11 mouse cellular contexts compared by ENCODE assay signal in the genomic region with DNA sequence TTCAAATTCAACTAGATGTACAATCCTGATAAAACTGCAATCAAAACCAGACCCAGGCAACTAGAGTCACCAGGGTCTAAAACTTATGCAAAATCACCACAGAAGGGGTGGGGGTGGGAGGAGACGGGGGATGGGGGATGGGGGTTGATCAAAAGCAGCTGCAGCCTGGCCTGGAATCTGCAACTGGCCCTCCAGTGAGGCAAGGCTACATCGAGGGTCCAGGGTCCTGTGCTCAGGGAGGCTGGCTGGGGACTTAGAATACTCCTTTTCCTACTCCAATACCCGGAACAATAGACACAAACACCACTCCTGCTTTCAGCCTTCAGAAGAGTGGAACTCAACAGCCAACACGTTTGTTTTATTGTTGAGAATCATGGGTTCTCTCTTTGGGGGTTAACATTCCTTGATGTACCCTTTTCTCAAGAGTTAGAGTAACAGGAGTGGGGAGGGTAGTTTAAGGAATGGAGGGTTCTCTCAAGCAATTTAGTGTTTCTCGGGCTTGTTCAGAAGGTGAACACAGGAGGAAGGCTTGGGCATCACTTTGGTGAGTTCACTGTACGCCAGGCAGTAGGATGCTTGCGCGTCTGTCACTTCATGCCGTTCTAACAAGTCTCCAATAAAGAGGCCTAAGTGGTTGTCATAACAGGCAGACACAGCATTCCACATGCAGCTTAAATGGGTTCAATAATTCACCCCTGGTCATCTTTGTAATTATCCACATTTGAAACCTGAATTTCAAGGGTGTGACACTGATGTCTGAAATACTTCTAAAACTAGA. TPM values are rescaled to one million over a fixed set of nuclear protein-coding genes. Genes with fewer than 3 reads are reported as not detected.
DNase-seq lines count a peak whose midpoint lies in the region; ATAC-seq lines count a peak whose summit lies in the region.
"Had no signal": no experiment of that assay in that cellular context is flagged by ENCODE, and none has a peak within 500 bp of the region (broad histone marks: within the 10 kb centered on the region; RNA-seq: fewer than 3 reads in every experiment).

No protein-coding gene starts in this region.

- peaks cover 30% of the 10 kb centered on the region for H3K4me1 ChIP-seq in kidney, embryonic 14.5 days (ENCODE audit: control insufficient read depth, insufficient read depth, low read length)
- H3K4me1 ChIP-seq in embryonic facial prominence, embryonic 10.5 days, result peaks cover 47% of the 10 kb centered on the region
- H3K4me1 ChIP-seq in neural tube, embryonic 12.5 days, result peaks cover 26% of the 10 kb centered on the region

- peak; percentile 71; the same call in 1 of the 2 replicates for ATAC-seq in kidney, embryonic 14.5 days (ENCODE audit: low FRiP score, low TSS enrichment)
- ATAC-seq in neural tube, embryonic 12.5 days (ENCODE audit: low FRiP score, low read depth), result no peak

- H3K27me3 ChIP-seq in kidney, embryonic 14.5 days (ENCODE audit: control insufficient read depth, insufficient read depth, low read length), result no peaks in the 10 kb centered on the region
- H3K27me3 ChIP-seq in embryonic facial prominence, embryonic 10.5 days (replicated peaks; ENCODE audit: low read depth, poor library complexity, severe bottlenecking), result no peaks in the 10 kb centered on the region
- no peaks in the 10 kb centered on the region for H3K27me3 ChIP-seq in neural tube, embryonic 12.5 days (replicated peaks)
- H3K27me3 ChIP-seq: kidney, embryonic 15.5 days had no signal

- H3K9me3 ChIP-seq in kidney, embryonic 14.5 days (ENCODE audit: control insufficient read depth, low read length), result peaks cover 6% of the 10 kb centered on the region; the same call in 1 of the 2 replicates
- H3K9me3 ChIP-seq in embryonic facial prominence, embryonic 10.5 days, result peaks cover 6% of the 10 kb centered on the region; the same call in 1 of the 2 replicates
- H3K9me3 ChIP-seq in neural tube, embryonic 12.5 days, result no peaks in the 10 kb centered on the region

- H3K27ac ChIP-seq in kidney, embryonic 14.5 days (ENCODE audit: low read depth, low read length), result no peak overlapping the region
- peak overlapping the region; percentile 83 for H3K27ac ChIP-seq in embryonic facial prominence, embryonic 10.5 days (replicated peaks)
- no peak overlapping the region for H3K27ac ChIP-seq in neural tube, embryonic 12.5 days
- H3K27ac ChIP-seq: kidney, embryonic 15.5 days had no signal

- no peak overlapping the region for H3K4me3 ChIP-seq in kidney, embryonic 14.5 days (ENCODE audit: low read length)
- H3K4me3 ChIP-seq in embryonic facial prominence, embryonic 10.5 days, result peak overlapping the region; percentile 29
- H3K4me3 ChIP-seq in neural tube, embryonic 12.5 days, result no peak overlapping the region
- H3K4me3 ChIP-seq: kidney, embryonic 15.5 days had no signal

- H3K36me3 ChIP-seq in kidney, embryonic 14.5 days (ENCODE audit: control insufficient read depth, insufficient read depth, low read length), result no peaks in the 10 kb centered on the region
- peaks cover 8% of the 10 kb centered on the region for H3K36me3 ChIP-seq in embryonic facial prominence, embryonic 10.5 days (replicated peaks)
- peaks cover 5% of the 10 kb centered on the region for H3K36me3 ChIP-seq in neural tube, embryonic 12.5 days

- DNase-seq in kidney, adult 18-20 months, result no peak
- peak; percentile 90 for DNase-seq in embryonic facial prominence, embryonic 10.5 days (ENCODE audit: low spot score)
- peak; percentile 73 for DNase-seq in hindlimb bud, embryonic 11.5 days (ENCODE audit: extremely low spot score, low read depth, low spot score)
- DNase-seq in right cerebral cortex, adult 2 months (ENCODE audit: low spot score in 2 of 2), result no peak
- no peak for DNase-seq in layer of hippocampus, adult 9-11 months
- DNase-seq in gastrocnemius, postnatal 25 days, result no peak
- DNase-seq: cerebellum, postnatal 10 days; lung, postnatal 14 days had no signal

- H3K4me2 ChIP-seq in kidney, embryonic 14.5 days (replicated peaks; ENCODE audit: low read depth, low read length), result no peak overlapping the region
- peak overlapping the region; percentile 18; the same call in 1 of the 2 replicates for H3K4me2 ChIP-seq in neural tube, embryonic 12.5 days (replicated peaks)
- H3K4me2 ChIP-seq: kidney, embryonic 15.5 days had no signal

- 36% methylated on average over 9 of the region's 9 CpGs for WGBS in kidney, embryonic 14.5 days
- WGBS in embryonic facial prominence, embryonic 10.5 days, result 19% methylated on average over 9 of the region's 9 CpGs
- 21% methylated on average over 9 of the region's 9 CpGs for WGBS in neural tube, embryonic 12.5 days

- H3K9ac ChIP-seq in kidney, embryonic 14.5 days (ENCODE audit: low read depth, low read length), result no peak overlapping the region
- H3K9ac ChIP-seq in neural tube, embryonic 12.5 days, result no peak overlapping the region
- H3K9ac ChIP-seq: kidney, embryonic 15.5 days had no signal

RNA-seq across cellular contexts. Expression of a gene that starts 43.7 kb away (rescaled TPM):
- polyA plus RNA-seq in kidney, embryonic 14.5 days (2014; fragmentation: Nextera tagmentation; extraction: Ambion mirVana), result 57.3 and 72.4 TPM in 2 replicates
- polyA plus RNA-seq in embryonic facial prominence, embryonic 10.5 days (2016; fragmentation: Nextera tagmentation; extraction: Ambion mirVana), result 60.9 and 73.5 TPM in 2 replicates
- 60.9 and 72.2 TPM in 2 replicates for polyA plus RNA-seq in neural tube, embryonic 12.5 days (2016; fragmentation: Nextera tagmentation; extraction: Ambion mirVana)
- total RNA-seq in gastrocnemius, postnatal 25 days (2021), result 1 to 10 TPM; 2.7 to 2.9 TPM

Comparison
In these comparisons a context has a peak if more than half of its experiments do, and no peak if none do; other contexts are left out.
1. DNase-seq: peak in embryonic facial prominence, embryonic 10.5 days (single experiment) and hindlimb bud, embryonic 11.5 days (single experiment); none in kidney, adult 18-20 months (single experiment), right cerebral cortex, adult 2 months (0 of 2), layer of hippocampus, adult 9-11 months (single experiment) and gastrocnemius, postnatal 25 days (single experiment).